Mouse (Mus musculus): ENCODE results near the gene Fam131a.

GRCm38 (mm10) chr16:20712889-20713288, 19.8 kb downstream of the Fam131a start:
- TF ChIP-seq HCFC1 (IDR thresholded peaks at IDR 0.05; ENCODE audit: borderline replicate concordance, insufficient read depth, low read length) (no peak), CHD2 (IDR thresholded peaks at IDR 0.05; ENCODE audit: low read depth, low read length) (no peak), ZNF384 (IDR thresholded peaks at IDR 0.05; ENCODE audit: low read depth, low read length) (no peak), ZC3H11A (IDR thresholded peaks at IDR 0.05; ENCODE audit: borderline replicate concordance, low read depth, low read length) (no peak)
